Mouse (Mus musculus) neural tube, postnatal 0 days (tissue): Measurements from ENCODE around the gene Fads3. TPM values are rescaled to one million over a fixed set of nuclear protein-coding genes. Genes with fewer than 3 reads are reported as not detected.

Source experiments
- polyA plus RNA-seq: library from polyadenylated mRNA; unstranded; fragments of >200 nt; fragmentation: Nextera tagmentation; extraction: Ambion mirVana; gene quantifications from 2 replicates; pipeline ENCODE4 v1.2.1, GENCODE M21; 2015

The Fads3 gene
- polyA plus RNA-seq = 36.3 and 40.6 TPM in 2 replicates

GRCm38 (mm10) chr19:10041388-10042148 is at the start of gene Fads3:
TSS of gene Fads3 (plus strand) at chr19:10041569.

GRCm38 (mm10) chr19:10001206-10001969 is 40.0 kb upstream of the Fads3 start, which contains the start of the genes Best1 and Rab3il1:
TSS of gene Best1 (minus strand) at chr19:10001633.
TSS of gene Rab3il1 (plus strand) at chr19:10001669.

GRCm38 (mm10) chr19:10101341-10102053 is 60.1 kb downstream of the Fads3 start, which contains the start of gene Fads2:
TSS of gene Fads2 (minus strand) at chr19:10101746.

Other genes with a start within 250 kb of the Fads3 start
- not detected in 2 replicates for gene Scgb2a2, start 194.0 kb upstream of the Fads3 start, polyA plus RNA-seq
- 14.6 and 20.2 TPM in 2 replicates for gene Incenp, start 142.0 kb upstream of the Fads3 start, polyA plus RNA-seq
- 2,861 and 3,351 TPM in 2 replicates for gene Fth1, start 61.0 kb upstream of the Fads3 start, polyA plus RNA-seq
- gene Best1, start 39.9 kb upstream of the Fads3 start, polyA plus RNA-seq = 4.6 and 4.9 TPM in 2 replicates
- gene Rab3il1, start 39.9 kb upstream of the Fads3 start, polyA plus RNA-seq = 22.8 and 23.5 TPM in 2 replicates
- gene Fads2, start 60.2 kb downstream of the Fads3 start, polyA plus RNA-seq = 224 and 246 TPM in 2 replicates
- 139 and 145 TPM in 2 replicates for gene Fads1, start 141.3 kb downstream of the Fads3 start, polyA plus RNA-seq
- gene Tmem258, start 162.4 kb downstream of the Fads3 start, polyA plus RNA-seq = 345 TPM in 2 replicates
- gene Fen1, start 162.6 kb downstream of the Fads3 start, polyA plus RNA-seq = 16.6 and 18.9 TPM in 2 replicates
- gene Myrf, start 199.2 kb downstream of the Fads3 start, polyA plus RNA-seq = 2.1 and 3.2 TPM in 2 replicates